Comparison of ENCODE assay signal across 7 mouse cellular contexts in genomic region chr5:33995843-33996693, GRCm38 (mm10). TPM values are rescaled to one million over a fixed set of nuclear protein-coding genes. Genes with fewer than 3 reads are reported as not detected.
A peak's percentile ranks its signal among the peaks of the same experiment; 100 is the strongest.
DNase-seq lines count a peak whose midpoint lies in the region; ATAC-seq and TF ChIP-seq lines count a peak whose summit lies in the region.

Nat8l (plus strand) TSS chr5:33995984.

- peak; percentile 50 to 75 for DNase-seq in adrenal gland, postnatal 36 days
- DNase-seq in cerebellum, postnatal 36 days = peak; percentile 91 to 94
- peak; percentile 69 for DNase-seq in liver, embryonic 11.5 days (ENCODE audit: low spot score)
- peak; percentile 91 for DNase-seq in neural tube, embryonic 11.5 days (ENCODE audit: low spot score)
- DNase-seq in thymus, adult 2 months = peak; percentile 67

- peak within 1 kb of the TSS; percentile 64 for H3K9ac ChIP-seq in kidney, embryonic 16.5 days (replicated peaks; ENCODE audit: low read length)
- no peak within 1 kb of the TSS for H3K9ac ChIP-seq in liver, embryonic 11.5 days (ENCODE audit: low read depth, low read length)
- H3K9ac ChIP-seq in neural tube, embryonic 11.5 days (ENCODE audit: low read length) = peak within 1 kb of the TSS; percentile 81

- WGBS in kidney, embryonic 16.5 days = under 1% methylated on average over 82 of the region's 90 CpGs
- under 1% methylated on average over 90 of the region's 90 CpGs for WGBS in liver, embryonic 11.5 days
- WGBS in neural tube, embryonic 11.5 days = under 1% methylated on average over 88 of the region's 90 CpGs
- under 1% methylated on average over 90 of the region's 90 CpGs for WGBS in thymus, adult 2 months

- peak; percentile 76 for ATAC-seq in granulocyte monocyte progenitor cell, adult 5-6 weeks (replicated peaks; ENCODE audit: poor library complexity, severe bottlenecking)
- ATAC-seq in kidney, embryonic 16.5 days (ENCODE audit: low FRiP score, low TSS enrichment) = peak; percentile 67
- ATAC-seq in liver, embryonic 11.5 days (replicated peaks; ENCODE audit: low FRiP score) = no peak
- ATAC-seq in neural tube, embryonic 11.5 days (ENCODE audit: insufficient read depth, low FRiP score, low TSS enrichment) = peak; percentile 84

- H3K27ac ChIP-seq in kidney, embryonic 16.5 days (ENCODE audit: low read length) = no peak within 1 kb of the TSS
- H3K27ac ChIP-seq in liver, embryonic 11.5 days (ENCODE audit: low read depth, low read length) = no peak within 1 kb of the TSS
- peak within 1 kb of the TSS; percentile 82 for H3K27ac ChIP-seq in neural tube, embryonic 11.5 days (ENCODE audit: low read depth, low read length)
- H3K27ac ChIP-seq in thymus, adult 2 months (ENCODE audit: control insufficient read depth, insufficient read depth, low read length) = no peak within 1 kb of the TSS

- peak within 1 kb of the TSS; percentile 97 for H3K4me2 ChIP-seq in kidney, embryonic 16.5 days (replicated peaks; ENCODE audit: low read depth, low read length)
- peak within 1 kb of the TSS; percentile 74 for H3K4me2 ChIP-seq in liver, embryonic 11.5 days
- H3K4me2 ChIP-seq in neural tube, embryonic 11.5 days (ENCODE audit: low read depth) = peak within 1 kb of the TSS; percentile 65

- 0 out of 2 replicates have a peak, but pooled peaks have one; percentile 22 for TF ChIP-seq CTCF in thymus, adult 2 months (IDR thresholded peaks at IDR 0.05; ENCODE audit: borderline replicate concordance, control insufficient read depth, extremely low read depth, insufficient read depth, low read length, poor library complexity)

- TF ChIP-seq POLR2A in thymus, adult 2 months (IDR thresholded peaks at IDR 0.05; ENCODE audit: control insufficient read depth, extremely low read depth, insufficient read depth, low read length, poor library complexity) = no peak

- peaks cover 63% of the 10 kb centered on the region for H3K27me3 ChIP-seq in kidney, embryonic 16.5 days (ENCODE audit: insufficient read depth, low read length)
- H3K27me3 ChIP-seq in liver, embryonic 11.5 days (replicated peaks; ENCODE audit: control insufficient read depth, insufficient read depth, low read length) = peaks cover 66% of the 10 kb centered on the region
- H3K27me3 ChIP-seq in neural tube, embryonic 11.5 days (ENCODE audit: control insufficient read depth, insufficient read depth, low read length) = peaks cover 5% of the 10 kb centered on the region
- H3K27me3 ChIP-seq in thymus, adult 2 months (ENCODE audit: control insufficient read depth, insufficient read depth, low read length) = peaks cover 20% of the 10 kb centered on the region

- no peaks in the 10 kb centered on the region for H3K9me3 ChIP-seq in kidney, embryonic 16.5 days (ENCODE audit: low read length)
- no peaks in the 10 kb centered on the region for H3K9me3 ChIP-seq in liver, embryonic 11.5 days (ENCODE audit: control insufficient read depth, low read length)
- H3K9me3 ChIP-seq in neural tube, embryonic 11.5 days (ENCODE audit: control insufficient read depth, low read length) = no peaks in the 10 kb centered on the region

- H3K36me3 ChIP-seq in kidney, embryonic 16.5 days (ENCODE audit: insufficient read depth, low read length) = no peaks in the 10 kb centered on the region
- H3K36me3 ChIP-seq in liver, embryonic 11.5 days (ENCODE audit: control insufficient read depth, insufficient read depth, low read length) = no peaks in the 10 kb centered on the region
- no peaks in the 10 kb centered on the region; the same call in 1 of the 2 replicates for H3K36me3 ChIP-seq in neural tube, embryonic 11.5 days (ENCODE audit: control insufficient read depth, insufficient read depth, low read length)
- no peaks in the 10 kb centered on the region for H3K36me3 ChIP-seq in thymus, adult 2 months (ENCODE audit: control insufficient read depth, insufficient read depth, low read length)

- H3K4me3 ChIP-seq in kidney, embryonic 16.5 days (ENCODE audit: low read length) = peak within 1 kb of the TSS; percentile 64
- H3K4me3 ChIP-seq in liver, embryonic 11.5 days (ENCODE audit: low read depth, low read length) = peak within 1 kb of the TSS; percentile 53
- peak within 1 kb of the TSS; percentile 79 for H3K4me3 ChIP-seq in neural tube, embryonic 11.5 days (ENCODE audit: low read depth, low read length)
- peak within 1 kb of the TSS; percentile 69 for H3K4me3 ChIP-seq in thymus, adult 2 months (ENCODE audit: control insufficient read depth, insufficient read depth, low read length)

- H3K4me1 ChIP-seq in kidney, embryonic 16.5 days (ENCODE audit: insufficient read depth, low read length) = peaks cover 17% of the 10 kb centered on the region
- 0 out of 2 replicates have a peak, but pooled peaks cover 6% of the 10 kb centered on the region for H3K4me1 ChIP-seq in liver, embryonic 11.5 days (replicated peaks; ENCODE audit: control insufficient read depth, insufficient read depth, low read length)
- H3K4me1 ChIP-seq in neural tube, embryonic 11.5 days (ENCODE audit: control insufficient read depth, insufficient read depth, low read length) = 0 out of 2 replicates have a peak, but pooled peaks cover 5% of the 10 kb centered on the region
- peaks cover 18% of the 10 kb centered on the region for H3K4me1 ChIP-seq in thymus, adult 2 months (replicated peaks; ENCODE audit: control insufficient read depth, insufficient read depth, low read length)

RNA-seq across cellular contexts. Expression of gene Nat8l, which starts in this region (rescaled TPM):
- 10 to 100 TPM; 18.3 to 18.8 TPM for total RNA-seq in adrenal gland, postnatal 36 days (2021)
- total RNA-seq in granulocyte monocyte progenitor cell, adult 5-6 weeks (2014; fragmentation: Nextera tagmentation) = 4.8 and 6.3 TPM in 2 replicates
- total RNA-seq in granulocyte monocyte progenitor cell, adult 5-6 weeks (2017) = 1.7 and 2.2 TPM in 2 replicates
- polyA plus RNA-seq in kidney, embryonic 16.5 days (2015; fragmentation: Nextera tagmentation; extraction: Ambion mirVana) = 0.35 and 0.42 TPM in 2 replicates
- 0.04 and 0.09 TPM in 2 replicates for polyA plus RNA-seq in liver, embryonic 11.5 days (2014; fragmentation: Nextera tagmentation; extraction: Ambion mirVana)
- polyA plus RNA-seq in neural tube, embryonic 11.5 days (2014; fragmentation: Nextera tagmentation; extraction: Ambion mirVana) = 1.5 and 2.2 TPM in 2 replicates
- polyA plus RNA-seq in thymus, adult 2 months (2012; rRNA removed) = 8.3 and 12.1 TPM in 2 replicates

Comparison
In these comparisons a context has a peak if more than half of its experiments do, and no peak if none do; other contexts are left out.
1. Peak in ATAC-seq, H3K4me3 ChIP-seq, H3K9ac ChIP-seq and H3K4me2 ChIP-seq in kidney, embryonic 16.5 days; RNA of the gene not detected or under 1 TPM.
2. Peak in DNase-seq, H3K4me3 ChIP-seq and H3K4me2 ChIP-seq in liver, embryonic 11.5 days; RNA of the gene not detected or under 1 TPM.